Mouse (Mus musculus) right cerebral cortex, postnatal 25 days (tissue): ENCODE results near the gene Cfl2.
A peak's percentile ranks its signal among the peaks of the same experiment; 100 is the strongest.
"Not testable (repeated sequence)": the region's sequence is repeated elsewhere in the genome, so short reads cannot be mapped to it uniquely, and the experiment has no call there.

ENCODE experiments used
- DNase-seq: peaks from one replicate; pipeline ENCODE4 v3.0.0; 2022

The Cfl2 gene

DNA sequence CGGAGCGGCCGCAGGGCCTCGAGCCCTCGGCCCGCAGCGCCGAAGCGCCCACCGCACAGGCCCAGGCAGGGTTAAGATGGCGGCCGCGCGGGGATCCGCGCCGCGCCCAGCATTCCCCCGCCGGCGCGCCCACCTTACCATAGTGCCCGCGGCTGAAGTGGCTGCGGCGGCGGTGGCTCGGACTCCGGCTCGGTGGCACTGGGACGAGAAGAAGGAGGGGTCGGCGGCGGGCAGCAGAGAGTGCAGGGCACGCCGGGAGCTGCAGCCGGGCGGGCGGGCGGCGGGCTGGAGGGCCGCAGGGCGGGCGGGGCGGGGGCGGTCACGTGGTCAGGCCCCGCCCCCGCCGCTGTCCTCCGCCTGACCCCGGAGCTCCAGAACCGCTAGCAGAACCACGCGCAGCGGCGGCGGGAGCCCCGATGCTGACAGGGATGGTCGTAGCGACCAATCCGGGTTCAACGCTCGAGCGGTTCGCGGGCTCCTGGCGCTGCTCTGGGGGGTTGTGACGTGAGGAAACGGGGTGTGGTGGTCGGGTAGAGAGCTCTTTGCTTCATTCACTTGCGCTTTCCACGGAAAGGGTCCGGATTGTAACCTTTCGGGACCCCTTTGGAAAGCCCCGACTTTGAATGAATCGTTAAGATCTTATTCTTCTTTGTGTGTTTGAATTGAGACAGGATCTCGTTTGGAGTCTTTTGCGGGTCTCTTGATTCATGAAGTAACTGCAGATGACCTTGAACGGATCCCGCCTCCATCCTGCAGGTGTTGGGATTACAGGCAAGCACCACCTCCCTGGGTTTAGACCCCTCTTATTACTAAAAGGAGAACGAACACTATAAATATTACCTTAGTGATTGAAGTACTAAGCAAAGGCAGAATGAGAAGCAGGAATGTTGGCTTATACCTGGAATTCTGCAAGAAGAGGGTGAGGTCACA is at the start of gene Cfl2:
Cfl2 (minus strand) TSS at position 272 of the 930 bp plus-strand sequence.
- DNase-seq: peak; percentile 85

DNA sequence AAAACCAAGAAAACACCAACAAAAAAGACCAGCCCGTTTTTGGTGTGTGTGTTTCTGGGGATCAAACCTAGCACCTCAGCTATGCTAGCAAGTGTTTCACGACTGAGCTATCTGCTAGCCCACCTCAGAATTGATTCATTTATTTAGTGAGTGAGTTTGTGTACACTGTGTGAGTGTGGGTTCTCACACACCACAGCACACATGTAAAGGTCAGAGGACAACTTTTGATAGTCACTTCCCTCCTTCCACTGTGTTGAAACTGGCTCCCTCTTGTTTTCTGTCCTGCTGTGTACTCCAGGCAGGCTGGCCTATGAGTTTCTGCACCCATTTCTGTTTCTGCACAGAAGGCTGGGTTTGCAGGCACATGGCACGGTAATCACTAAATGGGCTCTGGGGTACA is 47.7 kb upstream of the Cfl2 start:
- no peak for DNase-seq

DNA sequence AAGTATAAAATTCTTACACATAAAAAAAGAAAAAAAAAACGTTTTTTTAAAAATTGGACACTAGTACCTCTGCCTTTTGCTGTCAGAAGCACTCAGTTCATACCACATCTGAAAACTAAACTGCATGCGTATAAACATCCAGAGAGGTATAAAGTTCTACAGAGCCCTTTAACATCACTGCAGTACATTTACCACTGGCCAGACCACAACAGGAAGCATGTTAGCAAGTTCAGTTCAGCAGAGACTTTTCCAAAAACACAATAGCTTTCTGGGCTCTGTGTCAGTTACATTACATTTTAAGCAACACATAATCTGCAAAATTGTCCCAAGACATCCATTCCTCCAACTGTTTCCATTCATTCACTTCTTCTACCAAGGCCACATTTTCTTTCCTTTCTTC is 29.9 kb upstream of the Cfl2 start:
- DNase-seq: not testable (repeated sequence)

DNA sequence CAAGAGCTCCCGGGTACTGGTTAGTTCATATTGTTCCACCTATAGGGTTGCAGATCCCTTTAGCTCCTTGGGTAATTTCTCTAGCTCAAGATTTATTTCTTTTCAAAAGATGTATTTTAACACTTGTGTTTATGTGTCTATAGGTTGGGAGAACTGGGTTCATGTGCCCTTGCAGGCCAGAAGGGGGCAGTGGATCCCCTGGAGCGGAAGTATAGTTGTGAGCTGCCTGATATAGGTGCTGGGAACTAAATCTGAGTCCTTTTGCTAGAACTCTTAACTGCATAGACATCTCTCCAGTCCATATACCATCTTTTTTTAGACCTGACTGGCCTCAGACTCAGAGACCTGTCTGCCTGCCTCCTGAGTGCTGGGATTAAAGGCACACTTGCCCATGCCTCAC is 27.7 kb upstream of the Cfl2 start:
- no peak for DNase-seq

DNA sequence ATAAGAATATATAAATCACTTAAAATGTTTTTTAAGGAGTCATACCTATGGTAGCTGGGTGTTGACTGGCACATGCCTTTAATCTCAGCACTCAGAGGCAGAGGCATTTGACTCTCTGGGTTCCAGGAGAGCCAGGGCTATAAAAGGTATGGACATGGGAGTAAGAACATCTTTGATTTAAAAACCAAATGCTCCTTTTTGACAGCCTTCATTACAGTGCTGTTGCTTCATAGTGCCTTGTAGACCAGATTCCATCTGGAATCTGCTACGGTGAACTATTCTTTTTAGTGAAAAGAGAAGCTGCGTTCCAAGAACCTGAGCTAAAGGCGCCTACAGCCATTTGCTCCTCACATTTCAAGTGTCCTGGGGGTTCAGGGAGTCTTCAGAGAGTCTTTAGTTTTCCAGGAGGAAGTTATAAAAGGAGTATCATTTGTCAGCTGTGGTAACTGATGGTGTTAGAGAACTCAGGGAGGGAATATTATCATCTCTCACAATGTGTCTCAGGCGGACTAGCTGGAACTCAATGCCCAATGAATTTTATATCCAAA is 25.0 kb upstream of the Cfl2 start:
- DNase-seq: no peak

DNA sequence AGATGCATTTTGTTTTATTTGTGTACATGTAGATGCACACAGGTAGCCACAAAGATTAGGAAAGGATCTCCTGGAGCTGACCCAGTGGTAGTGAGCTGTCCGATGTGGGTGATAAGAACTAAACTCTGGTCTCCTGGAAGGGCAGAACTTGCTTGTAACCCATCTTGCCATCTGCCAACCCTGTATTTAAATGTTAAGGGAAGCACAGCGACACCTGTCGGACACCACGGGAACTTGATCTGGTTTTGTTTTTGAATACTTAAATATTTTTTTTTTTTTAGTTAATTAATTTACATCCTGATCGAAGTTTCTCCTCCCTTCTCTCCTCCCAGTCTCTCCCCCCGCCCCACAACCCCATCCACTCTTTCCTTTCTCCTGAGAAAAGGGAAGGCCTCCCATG is 17.0 kb upstream of the Cfl2 start:
- DNase-seq: peak; percentile 20

DNA sequence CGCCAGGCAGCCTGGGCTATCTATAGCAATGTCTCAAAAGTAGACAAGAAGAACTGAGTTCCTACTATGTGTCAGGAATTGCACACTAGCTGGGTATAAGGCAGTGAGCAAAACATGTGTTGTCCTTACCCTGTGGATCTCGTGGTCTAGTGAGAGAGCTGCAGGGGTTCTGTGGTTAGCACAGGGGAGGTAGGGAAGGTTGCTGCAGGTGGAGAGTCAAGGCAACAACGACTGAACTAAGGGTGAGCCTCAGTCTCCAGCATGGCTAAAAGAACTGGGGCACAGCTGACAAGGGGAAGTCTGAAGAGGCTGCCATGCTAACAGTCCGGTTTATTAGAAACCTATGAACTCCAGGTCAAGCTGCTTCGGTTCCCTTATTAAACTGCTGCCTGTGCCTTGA is 16.5 kb upstream of the Cfl2 start:
- DNase-seq: no peak

DNA sequence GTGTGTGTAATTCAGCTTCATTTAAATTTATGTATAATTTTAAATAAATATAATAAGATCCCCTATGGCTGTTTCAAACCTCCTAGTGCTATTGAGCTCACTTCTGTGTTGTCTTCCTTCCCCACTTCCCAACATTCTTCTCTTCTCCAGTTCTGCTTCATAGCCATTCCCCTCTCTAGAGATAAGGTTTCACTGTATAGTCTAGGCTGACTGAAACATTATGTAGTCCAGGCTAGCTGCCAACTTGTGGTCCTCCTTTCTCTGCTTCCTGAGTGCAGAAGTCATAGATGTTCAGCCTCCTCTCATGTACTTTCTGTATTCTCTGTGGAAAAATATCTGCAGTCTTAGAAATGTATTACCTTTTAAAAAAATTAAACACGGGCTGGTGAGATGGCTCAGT is 15.2 kb upstream of the Cfl2 start:
- DNase-seq: no peak

DNA sequence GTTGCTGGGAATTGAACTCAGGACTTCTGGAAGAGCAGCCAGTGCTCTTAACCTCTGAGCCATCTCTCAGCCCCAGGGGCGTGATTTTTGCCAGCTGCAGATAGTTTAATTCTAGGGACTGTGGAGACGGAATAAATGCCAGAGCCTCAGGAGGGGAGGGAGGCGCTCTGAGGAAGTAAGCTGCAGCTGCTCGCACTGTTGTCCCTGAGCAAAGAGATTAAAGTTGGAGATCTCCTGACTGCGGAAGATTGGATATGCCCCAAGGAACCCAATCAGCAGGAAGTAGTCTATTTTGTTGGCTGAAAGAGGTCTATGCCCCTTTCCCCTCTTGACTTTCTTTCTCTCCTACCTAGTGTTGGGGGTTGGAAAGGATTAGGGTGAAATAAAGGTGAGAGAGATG is 14.2 kb upstream of the Cfl2 start:
- DNase-seq: no peak

DNA sequence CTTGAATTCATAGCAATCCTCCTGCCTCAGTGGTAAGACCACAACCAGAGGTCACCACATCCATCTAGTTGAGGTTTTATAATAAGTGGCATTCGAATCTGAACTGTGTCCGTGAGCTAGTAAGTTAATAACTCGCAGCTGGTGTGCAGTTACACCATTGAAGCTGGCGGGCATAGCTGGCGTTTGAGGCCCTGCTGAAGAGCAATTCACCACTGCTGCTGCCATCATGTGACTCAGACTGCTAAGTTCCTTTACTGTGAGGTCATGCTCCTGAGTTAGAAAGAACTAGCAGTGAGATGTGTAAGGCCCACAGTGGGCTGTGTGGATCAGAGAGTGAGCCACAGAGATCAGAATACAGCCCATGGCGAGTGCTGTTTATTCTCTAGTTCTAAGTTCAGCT is 12.0 kb upstream of the Cfl2 start:
- no peak for DNase-seq

DNA sequence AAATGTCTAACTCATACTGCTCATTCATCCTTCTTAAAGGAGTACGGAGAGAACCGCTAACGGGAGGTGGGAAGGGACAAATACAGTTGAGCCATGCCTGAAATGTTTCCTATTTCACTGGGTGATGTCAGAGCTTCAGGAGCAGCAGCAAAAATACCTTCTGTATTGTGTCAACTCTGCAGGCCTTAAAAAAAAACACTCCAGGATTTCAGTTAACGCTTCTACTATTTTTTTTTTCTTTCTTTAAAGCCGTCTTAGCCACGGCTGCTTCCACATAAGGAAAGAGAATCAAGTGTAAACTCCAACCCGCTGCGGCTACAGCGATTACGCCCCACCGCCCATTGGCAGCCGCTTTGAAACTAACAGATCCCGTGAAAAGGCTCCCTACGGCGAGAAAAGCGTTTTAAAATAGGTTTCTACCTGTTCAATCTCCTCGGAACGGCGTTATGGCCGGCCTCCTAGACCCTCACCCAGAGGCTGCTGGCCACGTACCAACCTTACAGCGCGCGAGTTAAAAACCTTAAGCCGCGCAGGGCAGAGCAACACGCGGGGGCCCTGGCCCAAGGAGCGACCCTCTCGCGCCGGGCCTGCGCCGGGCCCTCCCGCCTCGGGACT is 579 bp downstream of the Cfl2 start:
- DNase-seq: no peak

DNA sequence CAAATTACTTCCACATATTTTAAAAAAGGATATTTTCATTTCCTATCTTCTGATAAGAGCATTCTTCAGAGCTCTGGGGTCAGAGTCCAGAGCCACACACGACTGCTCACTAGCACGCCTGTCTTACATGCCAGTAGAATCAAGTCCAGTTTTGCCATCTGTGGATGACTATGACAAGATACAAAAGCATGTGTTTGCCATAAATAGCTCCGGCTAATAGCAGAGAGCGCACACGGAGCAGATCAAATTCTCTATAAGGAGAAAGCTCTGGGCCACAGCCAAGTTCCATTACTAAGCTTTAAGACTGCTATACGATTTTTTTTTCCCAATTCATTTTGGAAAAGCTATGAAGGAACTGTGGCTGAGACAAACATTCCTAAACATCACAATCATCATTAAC is 3.1 kb downstream of the Cfl2 start:
- DNase-seq: no peak

DNA sequence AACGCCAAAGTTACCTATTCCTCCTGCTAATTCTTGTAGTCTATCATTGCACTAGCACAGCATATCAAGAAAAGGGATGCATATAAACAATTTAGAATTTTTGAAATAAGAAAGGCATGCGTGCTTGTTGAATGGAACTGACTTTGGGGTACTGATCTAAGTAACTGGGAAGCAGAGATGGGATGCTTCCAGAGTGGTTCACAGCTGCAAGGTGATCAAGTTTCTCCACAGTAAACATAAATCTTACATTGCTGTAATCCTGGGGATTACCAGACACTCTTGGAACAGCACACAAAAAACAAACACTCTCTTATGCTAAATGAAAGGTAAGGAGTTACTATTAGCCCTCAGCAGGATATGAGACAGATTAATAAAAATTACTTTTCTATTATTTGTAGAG is 12.1 kb downstream of the Cfl2 start:
- DNase-seq: no peak

DNA sequence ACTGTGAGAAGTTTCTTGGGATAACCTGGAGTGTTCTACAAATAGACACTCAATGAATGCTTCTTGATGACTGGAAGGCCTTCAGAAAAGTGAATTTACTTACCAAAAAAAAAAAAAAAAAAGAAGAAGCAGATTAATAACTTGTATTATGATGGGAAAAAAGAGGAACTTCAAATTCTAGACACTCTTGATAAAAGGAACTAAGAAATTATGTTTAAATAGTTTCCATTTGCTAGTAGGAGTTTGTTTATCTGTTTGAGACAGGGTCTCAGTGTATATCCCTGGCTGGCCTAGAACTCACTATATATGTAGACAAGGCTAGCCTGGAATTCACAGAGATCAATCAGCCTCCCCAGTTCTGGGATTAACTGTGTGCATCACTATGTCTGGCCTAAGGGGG is 18.3 kb downstream of the Cfl2 start:
- no peak for DNase-seq

DNA sequence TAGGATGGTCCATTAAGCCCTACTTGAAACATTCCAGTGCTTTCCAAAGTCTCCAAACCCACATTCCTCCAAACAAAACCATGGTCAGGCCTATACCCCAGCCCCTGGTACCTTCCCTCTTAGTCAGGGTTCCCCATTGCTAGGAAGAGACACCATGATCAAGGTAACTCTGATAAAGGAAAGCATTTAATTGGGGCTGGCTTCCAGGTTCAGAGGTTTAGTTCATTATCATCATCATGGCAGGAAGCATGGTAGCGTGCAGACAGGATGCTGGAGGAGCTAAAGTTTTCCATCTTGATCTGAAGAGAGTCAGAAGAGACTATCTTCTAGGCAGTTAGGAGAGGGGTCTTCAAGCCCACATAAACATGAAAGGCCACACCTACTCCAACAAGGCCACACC is 21.1 kb downstream of the Cfl2 start:
- DNase-seq: no peak

DNA sequence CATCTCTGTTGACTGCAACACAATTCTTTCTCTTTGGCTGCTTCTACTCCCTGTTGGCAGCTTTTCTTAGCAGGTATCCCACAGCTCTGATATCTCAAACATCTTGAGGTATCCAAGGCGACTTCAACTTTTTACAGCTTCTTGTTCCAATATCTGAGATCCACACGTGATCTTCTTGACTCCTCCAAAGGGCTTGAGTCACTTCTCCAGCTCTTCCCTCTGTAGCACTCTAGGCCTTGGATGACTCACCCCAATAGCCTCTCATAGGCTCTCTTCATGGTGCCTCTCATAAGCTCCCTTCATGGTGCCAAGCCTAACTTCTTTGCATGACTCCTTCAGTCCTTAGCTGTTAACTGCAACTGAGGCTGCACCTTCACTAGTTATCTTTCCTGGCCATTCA is 22.9 kb downstream of the Cfl2 start:
- DNase-seq: no peak

DNA sequence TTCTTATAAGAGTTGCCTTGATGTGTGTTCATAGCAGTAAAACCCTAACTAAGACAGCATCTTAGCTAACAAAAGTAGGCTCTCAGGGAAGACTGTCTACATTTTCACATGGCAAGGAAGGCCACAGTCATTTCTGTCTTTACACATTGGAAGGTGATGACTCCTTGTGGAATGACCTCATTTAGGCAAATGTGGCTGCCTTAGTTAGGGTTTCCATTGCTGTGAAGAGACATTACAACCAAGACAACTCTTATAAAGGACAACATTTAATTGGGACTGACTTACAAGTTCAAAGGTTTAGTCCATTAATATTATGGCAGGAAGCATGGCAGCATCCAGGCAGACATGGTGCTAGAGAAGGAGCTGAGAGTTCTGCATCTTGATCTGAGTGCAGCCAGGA is 23.7 kb downstream of the Cfl2 start:
- no peak for DNase-seq

DNA sequence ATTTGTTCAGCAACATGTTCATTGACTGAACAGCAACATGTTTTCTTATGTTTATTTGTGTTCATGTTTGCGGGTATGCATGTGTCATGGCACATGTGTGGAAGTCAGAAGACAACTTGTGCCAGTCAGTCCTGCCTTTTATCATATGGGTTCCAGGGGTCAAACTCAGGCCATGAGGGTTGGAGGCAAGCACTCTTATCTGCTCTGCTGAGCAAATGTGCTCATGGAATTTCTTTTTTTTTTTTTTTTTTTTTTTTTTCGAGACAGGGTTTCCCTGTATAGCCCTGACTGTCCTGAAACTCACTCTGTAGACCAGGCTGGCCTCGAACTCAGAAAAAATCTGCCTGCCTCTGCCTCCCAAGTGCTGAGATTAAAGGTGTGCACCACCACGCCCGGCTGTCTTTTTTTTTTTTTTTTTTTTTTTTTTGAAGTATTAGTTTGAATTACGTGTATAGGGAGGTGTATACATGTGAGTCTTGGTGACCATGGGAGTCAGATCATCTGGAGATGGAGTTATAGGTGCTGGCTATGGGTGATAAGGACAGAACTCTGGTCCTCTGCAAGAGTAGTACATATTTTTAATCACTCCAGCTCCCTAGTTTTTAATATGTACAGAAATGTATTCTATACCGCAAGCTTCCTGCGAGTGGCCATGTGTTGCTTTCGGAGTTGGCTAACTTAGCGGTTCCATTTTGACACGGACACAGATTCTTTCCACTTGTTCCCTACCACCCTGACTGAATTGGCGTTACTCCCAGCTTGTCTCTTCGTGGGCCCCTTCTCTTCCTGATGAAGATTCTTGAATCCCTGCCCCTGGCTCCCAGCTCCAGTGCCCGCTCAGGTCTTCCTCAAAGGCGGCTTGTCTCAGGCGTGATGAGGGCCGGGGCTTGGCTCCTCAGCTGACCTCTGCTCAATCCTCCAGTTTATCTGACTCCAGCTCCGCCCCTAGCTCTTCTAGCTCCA is 26.8 kb downstream of the Cfl2 start:
- no peak for DNase-seq

DNA sequence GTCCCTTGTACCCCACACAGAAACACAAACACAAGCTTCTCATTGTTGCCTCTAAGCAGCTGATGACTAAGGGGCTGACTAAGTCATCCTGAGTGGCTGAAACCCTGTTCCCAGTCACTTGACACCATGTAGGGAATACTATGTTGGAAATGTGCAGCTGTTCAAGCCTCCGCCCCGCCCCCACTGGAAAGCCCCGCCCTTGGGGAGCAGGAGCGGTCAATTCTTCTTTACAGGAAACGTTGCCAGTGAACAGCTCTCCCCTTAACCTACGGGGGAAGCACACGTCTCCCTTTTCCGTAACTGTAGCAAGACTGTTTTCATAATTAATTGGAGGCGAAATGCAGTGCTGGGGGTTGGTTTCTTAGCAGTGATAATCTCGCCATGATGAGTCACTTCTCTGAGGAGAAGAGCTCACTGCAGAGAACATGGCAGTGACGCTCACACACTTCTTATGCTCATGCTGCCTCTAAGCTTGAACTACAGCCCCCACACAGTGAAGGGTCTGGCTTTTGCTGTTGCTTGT is 27.7 kb downstream of the Cfl2 start:
- peak; percentile 65 for DNase-seq

DNA sequence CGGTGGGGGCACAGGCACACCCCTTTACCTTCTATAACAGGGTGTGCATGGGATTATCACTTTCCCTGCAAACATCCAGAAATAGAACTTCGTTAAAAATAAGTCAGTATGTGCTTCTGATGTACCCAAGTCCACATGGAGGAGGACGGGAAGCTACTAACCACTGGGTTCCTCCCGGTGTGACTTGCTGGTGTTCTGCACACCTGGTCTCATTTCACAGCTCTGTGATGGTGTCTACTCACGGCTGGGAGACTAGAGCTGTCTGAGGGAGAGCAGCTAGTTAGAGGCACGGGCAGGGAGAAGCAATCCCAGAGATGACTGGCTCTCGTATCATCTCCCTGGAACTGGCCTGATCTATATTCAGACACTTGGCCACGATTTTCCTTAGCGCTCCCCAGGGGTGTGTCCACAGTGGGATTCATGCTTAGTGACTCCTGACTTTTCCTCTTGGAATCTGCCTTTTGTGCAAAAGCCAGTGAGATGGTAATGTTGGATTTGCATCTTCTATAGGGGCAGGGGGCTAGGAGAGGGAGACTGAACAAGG is 28.7 kb downstream of the Cfl2 start:
- DNase-seq: peak; percentile 16

DNA sequence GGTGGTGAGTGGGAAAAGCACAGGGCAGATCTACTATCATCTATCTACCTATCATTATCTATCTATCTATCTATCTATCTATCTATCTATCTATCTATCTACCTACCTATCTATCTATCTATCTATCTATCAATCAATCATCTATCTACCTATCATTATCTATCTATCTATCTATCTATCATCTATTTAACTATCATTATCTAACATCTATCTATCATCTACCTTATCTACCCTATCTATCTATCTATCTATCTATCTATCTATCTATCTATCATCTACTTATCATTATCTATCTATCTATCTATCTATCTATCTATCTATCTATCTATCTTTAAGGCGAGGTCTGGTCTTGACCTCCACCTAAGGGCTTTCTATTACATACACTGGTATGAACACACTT is 30.8 kb downstream of the Cfl2 start:
- not testable (repeated sequence) for DNase-seq

DNA sequence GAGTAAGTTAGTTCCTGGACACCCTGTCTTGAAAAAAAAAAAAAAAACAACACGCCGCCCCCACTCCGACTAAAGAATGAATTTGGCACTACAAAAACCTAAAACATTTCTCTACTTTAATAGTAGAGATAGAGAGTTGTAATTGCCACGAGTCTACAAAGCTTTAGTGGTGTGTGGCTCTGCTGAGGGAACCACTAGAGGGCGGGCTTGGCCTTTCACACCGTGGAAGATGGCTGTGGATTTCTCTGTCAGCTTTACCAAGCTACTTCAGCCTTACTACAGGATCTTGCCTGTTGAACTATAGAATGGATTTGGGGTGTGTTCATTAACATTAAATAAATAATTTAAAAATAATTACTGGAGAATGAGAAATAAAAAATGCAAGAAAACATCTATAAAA is 32.1 kb downstream of the Cfl2 start:
- DNase-seq: peak; percentile 76

DNA sequence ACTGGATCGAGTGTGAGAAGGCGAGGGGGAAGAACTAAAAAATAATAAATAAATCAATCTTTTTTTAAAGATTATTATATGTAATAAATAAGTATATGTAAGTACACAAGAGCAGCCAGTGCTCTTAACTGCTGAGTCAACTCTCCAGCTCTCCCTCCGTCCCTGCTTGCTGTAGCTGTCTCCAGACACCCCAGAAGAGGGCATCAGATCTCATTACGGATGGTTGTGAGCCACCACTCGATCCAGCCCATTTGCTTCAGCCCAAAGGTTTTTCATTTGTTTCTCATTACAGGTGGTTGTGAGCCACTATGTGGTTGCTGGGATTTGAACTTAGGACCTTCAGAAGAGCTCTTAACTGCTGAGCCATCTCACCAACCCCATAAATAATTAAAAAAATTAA is 32.8 kb downstream of the Cfl2 start:
- no peak for DNase-seq
